Mouse (Mus musculus): ENCODE data around the gene Phb2.

Gene Phb2

GRCm38 (mm10) chr6:124719354-124719978 lies 7.3 kb downstream of the Phb2 start:
- in situ Hi-C loops (cut with MboI; ENCODE audit: low sequenced_read_pairs), result no loop called here

GRCm38 (mm10) chr6:124720904-124721303 lies 8.8 kb downstream of the Phb2 start:
- in situ Hi-C loops (cut with MboI; ENCODE audit: low sequenced_read_pairs), result no loop called here

- in situ Hi-C loops (cut with MboI; ENCODE audit: low sequenced_read_pairs), result no loop called here
Measured at GRCm38 (mm10) chr6:124722876-124723473, 10.8 kb downstream of the Phb2 start.

GRCm38 (mm10) chr6:124723541-124723940 lies 11.4 kb downstream of the Phb2 start:
- in situ Hi-C loops (cut with MboI; ENCODE audit: low sequenced_read_pairs), result no loop called here

- in situ Hi-C loops (cut with MboI; ENCODE audit: low sequenced_read_pairs), result no loop called here
Measured at GRCm38 (mm10) chr6:124724472-124724871, 12.3 kb downstream of the Phb2 start.

GRCm38 (mm10) chr6:124728621-124729020 lies 16.5 kb downstream of the Phb2 start:
- in situ Hi-C loops (cut with MboI; ENCODE audit: low sequenced_read_pairs), result no loop called here

GRCm38 (mm10) chr6:124729850-124730705 lies 17.9 kb downstream of the Phb2 start:
- in situ Hi-C loops (cut with MboI; ENCODE audit: low sequenced_read_pairs), result no loop called here

- in situ Hi-C loops (cut with MboI; ENCODE audit: low sequenced_read_pairs), result no loop called here
Measured at GRCm38 (mm10) chr6:124731038-124731437, 18.9 kb downstream of the Phb2 start.

- in situ Hi-C loops (cut with MboI; ENCODE audit: low sequenced_read_pairs), result no loop called here
Measured at GRCm38 (mm10) chr6:124732476-124733370, 20.6 kb downstream of the Phb2 start.

- in situ Hi-C loops (cut with MboI; ENCODE audit: low sequenced_read_pairs), result no loop called here
Measured at GRCm38 (mm10) chr6:124734417-124734816, 22.3 kb downstream of the Phb2 start.

- in situ Hi-C loops (cut with MboI; ENCODE audit: low sequenced_read_pairs), result no loop called here
Measured at GRCm38 (mm10) chr6:124737040-124737439, 24.9 kb downstream of the Phb2 start.

GRCm38 (mm10) chr6:124738511-124739023 lies 26.4 kb downstream of the Phb2 start, which contains the start of gene Ptpn6:
TSS of gene Ptpn6 (minus strand) at chr6:124738714.
- in situ Hi-C loops (cut with MboI; ENCODE audit: low sequenced_read_pairs), result no loop called here

GRCm38 (mm10) chr6:124739231-124739796 lies 27.2 kb downstream of the Phb2 start:
- in situ Hi-C loops (cut with MboI; ENCODE audit: low sequenced_read_pairs), result no loop called here

- in situ Hi-C loops (cut with MboI; ENCODE audit: low sequenced_read_pairs), result no loop called here
Measured at GRCm38 (mm10) chr6:124740211-124740887, 28.2 kb downstream of the Phb2 start.

GRCm38 (mm10) chr6:124740888-124741761 lies 29.0 kb downstream of the Phb2 start, which contains the start of gene Grcc10:
TSS of gene Grcc10 (minus strand) at chr6:124741374.
- in situ Hi-C loops (cut with MboI; ENCODE audit: low sequenced_read_pairs), result no loop called here

- in situ Hi-C loops (cut with MboI; ENCODE audit: low sequenced_read_pairs), result no loop called here
Measured at GRCm38 (mm10) chr6:124741842-124742241, 29.7 kb downstream of the Phb2 start.

- in situ Hi-C loops (cut with MboI; ENCODE audit: low sequenced_read_pairs), result no loop called here
Measured at GRCm38 (mm10) chr6:124742839-124743514, 30.8 kb downstream of the Phb2 start.

- in situ Hi-C loops (cut with MboI; ENCODE audit: low sequenced_read_pairs), result no loop called here
Measured at GRCm38 (mm10) chr6:124743647-124744046, 31.5 kb downstream of the Phb2 start.

Data from CH12F3 (cell line).